Mouse (Mus musculus) lung, postnatal 0 days (tissue): Measurements from ENCODE around the gene Cald1. TPM values are rescaled to one million over a fixed set of nuclear protein-coding genes. Genes with fewer than 3 reads are reported as not detected.

Experiments
- ATAC-seq: fragments of 200-750 bp; cut with Nextera tagmentation; 2 replicates; pipeline ENCODE4 v1.8.0; 2017; ENCODE audit warnings: moderate library complexity
- DNase-seq: peaks from one replicate; pipeline ENCODE4 v3.0.0-alpha.2; 2016; ENCODE audit warnings: low spot score
- H3K27ac ChIP-seq: fragments of 300-500 bp; sonication (generic); 2 replicates; pipeline ENCODE4 v1.5.1; 2014; ENCODE audit warnings: antibody characterized with exemption, mild to moderate bottlenecking, low read length, mixed read lengths
- H3K27me3 ChIP-seq: fragments of 300-500 bp; sonication (generic); replicated peaks from 2 replicates; pipeline ENCODE4 v1.6.1; 2014; ENCODE audit warnings: low read length, mixed read lengths; ENCODE audit not compliant: insufficient read depth
- H3K36me3 ChIP-seq: fragments of 300-500 bp; sonication (generic); 2 replicates; pipeline ENCODE4 v1.6.1; 2014; ENCODE audit warnings: low read length, mixed read lengths; ENCODE audit not compliant: insufficient read depth
- H3K4me1 ChIP-seq: fragments of 300-500 bp; sonication (generic); 2 replicates; pipeline ENCODE4 v1.6.1; 2014; ENCODE audit warnings: antibody characterized with exemption, low read depth, low read length, mixed read lengths; ENCODE audit not compliant: insufficient read depth
- H3K4me2 ChIP-seq: fragments of 300-500 bp; sonication (generic); replicated peaks from 2 replicates; pipeline ENCODE4 v1.6.1; 2014; ENCODE audit warnings: low read depth, mild to moderate bottlenecking, low read length, moderate library complexity, mixed read lengths
- H3K4me3 ChIP-seq: fragments of 300-500 bp; sonication (generic); 2 replicates; pipeline ENCODE4 v1.5.1; 2014; ENCODE audit warnings: low read depth, low read length
- H3K9ac ChIP-seq: fragments of 300-500 bp; sonication (generic); replicated peaks from 2 replicates; pipeline ENCODE4 v1.6.1; 2014; ENCODE audit warnings: low read depth, mild to moderate bottlenecking
- H3K9me3 ChIP-seq: fragments of 300-500 bp; sonication (generic); 2 replicates; pipeline ENCODE4 v1.6.1; 2016; ENCODE audit warnings: low read length, mixed read lengths
- CTCF ChIP-seq: IDR thresholded peaks from 2 replicates; pipeline ENCODE4 v1.5.1; 2016; ENCODE audit warnings: antibody characterized with exemption, mild to moderate bottlenecking
- EP300 ChIP-seq: IDR thresholded peaks from 2 replicates; pipeline ENCODE4 v1.6.1; 2016; ENCODE audit warnings: antibody characterized with exemption, mild to moderate bottlenecking, control low read depth
- whole genome bisulfite sequencing: fragments of 180-500 bp; shearing (Covaris S2); extraction: QIAGEN DNeasy Blood & Tissue Kit; methylation state at CpG from one replicate; pipeline ENCODE4 v1.1.7; 2014; 5-methylcytosine and 5-hydroxymethylcytosine counted together
- polyA plus RNA-seq: library from polyadenylated mRNA; unstranded; fragments of >200 nt; fragmentation: Nextera tagmentation; extraction: Ambion mirVana; gene quantifications from 2 replicates; pipeline ENCODE4 v1.2.1, GENCODE M21; 2015

Gene Cald1
- polyA plus RNA-seq, 1 experiment from 2014 or later, result 249 TPM

DNA sequence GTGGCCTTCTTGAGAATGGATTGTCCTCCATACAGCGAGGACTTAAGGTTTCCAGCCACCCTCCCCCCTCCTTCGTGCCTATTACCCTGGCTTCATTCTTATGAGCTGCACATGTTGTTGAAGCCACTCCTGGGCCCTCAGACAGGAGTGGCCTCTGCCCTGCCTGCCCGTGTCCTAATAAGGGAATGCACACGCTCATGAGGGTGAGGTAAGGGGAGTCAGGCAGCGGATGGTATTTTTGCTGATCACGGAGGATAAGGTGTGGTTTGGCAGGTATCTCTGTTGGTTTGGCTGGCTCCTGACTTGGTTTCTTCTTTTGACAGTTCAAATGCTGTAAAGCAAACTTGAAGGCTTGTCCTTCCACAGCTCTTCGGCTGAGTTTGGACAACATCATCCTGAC, 124.4 kb downstream of the Cald1 start:
- no peaks in the 10 kb centered on the region for H3K27me3 ChIP-seq
- TF ChIP-seq CTCF (no peak), EP300 (peak; percentile 50; the same call in 1 of the 2 replicates)
- DNase-seq (peak; percentile 78), ATAC-seq (peak; percentile 85)
- no peak overlapping the region for H3K4me2 ChIP-seq
- 69% methylated on average over 7 of the region's 7 CpGs for WGBS
- 0 out of 2 replicates have a peak overlapping the region, but pooled peaks have one; percentile 21 for H3K27ac ChIP-seq
- no peak overlapping the region for H3K4me3 ChIP-seq
- H3K36me3 ChIP-seq, result no peaks in the 10 kb centered on the region
- peaks cover 19% of the 10 kb centered on the region; the same call in 1 of the 2 replicates for H3K4me1 ChIP-seq
- no peak overlapping the region for H3K9ac ChIP-seq
- H3K9me3 ChIP-seq, result no peaks in the 10 kb centered on the region

DNA sequence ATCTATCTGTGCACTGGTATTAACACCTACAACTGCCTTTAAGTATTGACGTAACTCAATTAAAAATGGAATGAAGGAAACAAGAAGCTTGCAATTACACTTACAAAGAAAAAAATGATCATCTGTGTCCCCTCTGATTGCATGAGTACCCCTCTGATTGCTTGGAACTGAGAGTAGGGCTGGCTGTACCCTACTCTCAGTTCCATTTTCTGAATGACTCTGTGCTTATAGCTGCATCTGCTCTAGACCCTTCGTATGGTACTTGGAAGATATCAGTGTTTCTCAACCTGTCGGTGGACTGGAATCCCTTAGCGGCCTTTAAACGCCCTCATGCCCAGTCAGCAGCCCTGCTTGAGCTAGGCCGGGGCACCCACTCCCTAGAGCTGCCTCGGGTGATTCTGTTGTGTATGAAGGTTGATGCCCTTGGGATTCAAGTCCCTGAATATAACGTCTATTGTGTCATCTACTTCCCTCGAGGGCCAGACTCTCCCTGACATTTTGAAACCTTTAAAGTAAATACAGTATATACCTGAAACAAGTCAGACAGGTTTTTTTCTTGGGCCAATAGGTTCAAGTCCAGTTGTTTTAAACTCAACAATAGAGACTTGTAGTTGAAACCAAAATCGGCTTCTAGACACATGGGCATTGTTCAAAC, 125.1 kb downstream of the Cald1 start:
- no peak for ATAC-seq
- TF ChIP-seq EP300 (no peak), CTCF (no peak)
- Histone ChIP-seq H3K27ac (0 out of 2 replicates have a peak overlapping the region, but pooled peaks have one; percentile 15), H3K9me3 (no peaks in the 10 kb centered on the region), H3K27me3 (no peaks in the 10 kb centered on the region), H3K9ac (no peak overlapping the region), H3K4me2 (no peak overlapping the region), H3K36me3 (no peaks in the 10 kb centered on the region), H3K4me3 (no peak overlapping the region), H3K4me1 (peaks cover 16% of the 10 kb centered on the region; the same call in 1 of the 2 replicates)
- WGBS, result 80% methylated on average over 10 of the region's 10 CpGs
- no peak for DNase-seq

DNA sequence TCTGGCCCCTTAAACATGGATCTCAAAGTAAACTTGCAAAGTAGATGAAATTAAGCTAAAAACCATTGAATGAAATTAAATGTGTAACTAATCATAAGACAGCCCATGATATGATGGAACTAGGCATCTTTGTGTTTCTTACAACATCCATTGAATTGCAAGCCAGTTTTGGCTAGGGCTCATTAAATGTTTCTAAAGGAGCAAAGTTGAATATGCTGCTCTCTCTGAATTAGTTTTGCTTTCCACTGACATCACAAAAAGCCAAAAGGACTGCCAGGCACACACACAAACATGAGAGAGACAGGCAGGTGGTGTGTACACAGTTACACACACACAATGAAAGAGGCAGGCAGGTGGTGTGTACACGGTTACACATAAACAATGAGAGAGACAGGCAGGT, 127.4 kb downstream of the Cald1 start:
- Histone ChIP-seq H3K9me3 (no peaks in the 10 kb centered on the region), H3K27ac (no peak overlapping the region), H3K27me3 (no peaks in the 10 kb centered on the region), H3K9ac (no peak overlapping the region), H3K4me2 (no peak overlapping the region), H3K36me3 (no peaks in the 10 kb centered on the region), H3K4me1 (0 out of 2 replicates have a peak, but pooled peaks cover 3% of the 10 kb centered on the region), H3K4me3 (no peak overlapping the region)
- DNase-seq, result no peak
- WGBS, result 50% methylated on average over 1 of the region's 1 CpGs
- TF ChIP-seq CTCF (no peak), EP300 (no peak)
- ATAC-seq, result no peak

DNA sequence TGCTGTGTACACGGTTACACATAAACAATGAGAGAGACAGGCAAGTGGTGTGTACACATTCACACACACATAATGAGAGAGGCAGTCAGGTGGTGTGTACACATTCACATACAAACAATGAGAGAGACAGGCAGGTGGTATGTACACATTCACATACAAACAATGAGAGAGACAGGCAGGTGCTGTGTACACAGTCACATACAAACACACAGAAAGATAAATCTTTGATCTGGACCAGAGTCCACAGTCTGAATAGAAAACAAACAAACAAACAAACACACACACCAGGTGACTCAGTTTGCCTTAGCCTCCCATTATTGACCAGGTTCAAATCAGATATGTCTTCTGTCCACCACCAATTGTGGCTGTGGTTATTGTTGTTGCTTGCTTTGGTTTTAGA, 127.8 kb downstream of the Cald1 start:
- peaks cover 3% of the 10 kb centered on the region; the same call in 1 of the 2 replicates for H3K4me1 ChIP-seq
- H3K9me3 ChIP-seq, result no peaks in the 10 kb centered on the region
- H3K36me3 ChIP-seq, result no peaks in the 10 kb centered on the region
- H3K4me2 ChIP-seq, result no peak overlapping the region
- H3K27me3 ChIP-seq, result no peaks in the 10 kb centered on the region
- ATAC-seq, result no peak
- WGBS, result 43% methylated on average over 1 of the region's 1 CpGs
- DNase-seq, result no peak
- no peak overlapping the region for H3K4me3 ChIP-seq
- no peak overlapping the region for H3K27ac ChIP-seq
- H3K9ac ChIP-seq, result no peak overlapping the region
- TF ChIP-seq EP300 (no peak), CTCF (no peak)

DNA sequence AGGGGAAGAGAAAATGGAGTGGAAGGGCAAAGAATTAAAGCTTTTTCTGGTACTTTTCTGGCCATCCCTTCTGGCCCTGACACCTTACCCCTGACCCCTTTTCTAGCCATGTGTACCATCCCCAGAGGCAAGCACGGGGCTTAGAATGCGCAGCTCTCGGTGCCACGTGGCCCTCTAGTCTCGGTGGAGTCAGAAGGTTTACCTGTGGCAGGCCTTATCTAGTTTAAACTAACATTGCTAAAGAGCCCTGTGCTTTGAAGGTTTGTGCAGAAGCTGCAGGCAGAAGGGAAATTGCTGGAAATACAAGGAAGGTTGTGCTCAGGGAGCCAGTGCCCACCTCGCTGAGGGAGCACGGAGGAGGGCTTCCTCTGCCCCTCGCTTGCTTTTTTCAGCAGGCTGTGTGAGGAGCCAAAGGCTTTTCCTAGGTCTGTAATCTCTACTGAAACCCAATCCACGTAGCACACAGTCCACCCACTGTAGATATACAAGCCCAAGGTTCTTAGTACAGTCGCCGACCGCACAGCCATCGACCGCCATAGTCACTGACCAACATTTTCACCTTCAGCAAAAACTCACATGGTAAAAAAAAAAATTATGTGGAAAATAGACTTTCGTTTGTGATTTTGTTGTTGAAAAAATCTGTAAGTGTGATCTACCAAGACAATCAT, 129.2 kb downstream of the Cald1 start:
- Histone ChIP-seq H3K9me3 (no peaks in the 10 kb centered on the region), H3K9ac (no peak overlapping the region)

DNA sequence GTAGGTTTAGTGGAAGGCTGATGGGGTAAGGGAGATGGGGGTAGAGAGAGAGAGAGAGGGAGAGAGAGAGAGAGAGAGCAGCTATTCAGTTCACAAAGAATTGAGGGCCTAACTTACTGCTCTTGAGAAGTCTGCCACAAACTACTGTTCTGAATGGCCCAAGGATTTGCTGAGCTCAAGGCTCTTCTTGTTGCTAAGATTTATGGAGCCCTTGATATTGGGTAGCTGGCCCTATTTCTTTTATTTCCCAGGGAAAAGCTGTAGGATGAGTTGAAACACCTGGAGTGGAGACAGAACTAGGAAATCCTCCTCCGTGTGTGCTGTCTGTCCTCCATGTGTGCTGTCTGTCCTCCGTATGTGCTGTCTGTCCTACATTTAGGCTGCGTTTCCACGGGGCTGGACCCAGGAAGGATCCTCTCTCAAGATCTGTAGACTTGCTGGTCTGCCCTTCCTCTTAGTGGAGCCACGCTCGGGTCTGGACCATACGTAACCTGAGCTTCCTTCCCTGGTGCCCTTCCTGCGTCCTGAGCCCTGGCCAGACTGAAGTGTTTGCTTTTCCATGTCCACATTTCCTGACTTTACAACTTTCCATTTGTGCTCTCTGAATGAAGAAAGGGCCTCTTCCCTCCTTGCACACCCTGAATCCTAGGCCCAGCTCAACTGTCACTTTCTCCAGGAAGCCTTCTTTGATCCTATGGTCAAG, 131.3 kb downstream of the Cald1 start:
- no peak for TF ChIP-seq EP300
- no peak for TF ChIP-seq CTCF
- Histone ChIP-seq H3K4me3 (no peak overlapping the region), H3K4me1 (peaks cover 3% of the 10 kb centered on the region; the same call in 1 of the 2 replicates), H3K4me2 (no peak overlapping the region), H3K36me3 (no peaks in the 10 kb centered on the region), H3K27me3 (no peaks in the 10 kb centered on the region), H3K27ac (no peak overlapping the region), H3K9ac (no peak overlapping the region), H3K9me3 (no peaks in the 10 kb centered on the region)
- 27% methylated on average over 8 of the region's 8 CpGs for WGBS
- peak; percentile 44 for DNase-seq
- peak; percentile 68 for ATAC-seq

More for the DNA sequence above, 129.2 kb downstream of the Cald1 start:
- TF ChIP-seq CTCF, result no peak
- no peak for TF ChIP-seq EP300
- Histone ChIP-seq H3K4me2 (no peak overlapping the region), H3K4me1 (peaks cover 3% of the 10 kb centered on the region; the same call in 1 of the 2 replicates), H3K4me3 (no peak overlapping the region), H3K27me3 (no peaks in the 10 kb centered on the region), H3K36me3 (no peaks in the 10 kb centered on the region), H3K27ac (no peak overlapping the region)
- WGBS, result 56% methylated on average over 15 of the region's 15 CpGs
- DNase-seq, result no peak
- no peak; the same call in 1 of the 2 replicates for ATAC-seq
